Mouse (Mus musculus): ENCODE data around the gene Fadd. TPM values are rescaled to one million over a fixed set of nuclear protein-coding genes. Genes with fewer than 3 reads are reported as not detected.

Fadd gene
- total RNA-seq, 4 experiments from 2014 or later: 2.8 to 3.6 (median 3.3) TPM

GRCm38 (mm10) chr7:144581559-144582283, 542 bp downstream of the Fadd start:
- DNase-seq (ENCODE audit: low spot score in 2 of 2): peak; percentile 40 to 55

- peak in 1 of 2 experiments; percentile 48 for DNase-seq (ENCODE audit: low spot score in 2 of 2)
Measured at GRCm38 (mm10) chr7:144577876-144578275, 4.4 kb downstream of the Fadd start.

- no peak for DNase-seq (ENCODE audit: low spot score in 2 of 2)
Measured at GRCm38 (mm10) chr7:144572234-144572633, 10.0 kb downstream of the Fadd start.

GRCm38 (mm10) chr7:144571598-144571997, 10.7 kb downstream of the Fadd start:
- DNase-seq (ENCODE audit: low spot score in 2 of 2): no peak

GRCm38 (mm10) chr7:144569428-144569827, 12.8 kb downstream of the Fadd start:
- DNase-seq (ENCODE audit: low spot score in 2 of 2): no peak

- DNase-seq (ENCODE audit: low spot score in 2 of 2): no peak
Measured at GRCm38 (mm10) chr7:144568091-144568490, 14.2 kb downstream of the Fadd start.

GRCm38 (mm10) chr7:144566921-144567682, 15.2 kb downstream of the Fadd start:
- no peak for DNase-seq (ENCODE audit: low spot score in 2 of 2)

GRCm38 (mm10) chr7:144563456-144564155, 18.7 kb downstream of the Fadd start:
- DNase-seq (ENCODE audit: low spot score in 2 of 2): no peak

GRCm38 (mm10) chr7:144562016-144562415, 20.2 kb downstream of the Fadd start:
- DNase-seq (ENCODE audit: low spot score in 2 of 2): no peak

- no peak for DNase-seq (ENCODE audit: low spot score in 2 of 2)
Measured at GRCm38 (mm10) chr7:144560594-144560993, 21.7 kb downstream of the Fadd start.

- DNase-seq (ENCODE audit: low spot score in 2 of 2): no peak
Measured at GRCm38 (mm10) chr7:144558552-144558951, 23.7 kb downstream of the Fadd start.

GRCm38 (mm10) chr7:144554123-144554472, 28.2 kb downstream of the Fadd start:
- DNase-seq (ENCODE audit: low spot score in 2 of 2): no peak

GRCm38 (mm10) chr7:144553237-144554122, 28.8 kb downstream of the Fadd start, which contains the start of gene Ppfia1:
Ppfia1 (minus strand) TSS chr7:144553729.
- DNase-seq (ENCODE audit: low spot score in 2 of 2): peak; percentile 95 to 97

GRCm38 (mm10) chr7:144552274-144552673, 30.0 kb downstream of the Fadd start:
- DNase-seq (ENCODE audit: low spot score in 2 of 2): no peak

GRCm38 (mm10) chr7:144550811-144551210, 31.5 kb downstream of the Fadd start:
- no peak for DNase-seq (ENCODE audit: low spot score in 2 of 2)

- DNase-seq (ENCODE audit: low spot score in 2 of 2): no peak
Measured at GRCm38 (mm10) chr7:144549904-144550566, 32.2 kb downstream of the Fadd start.

- DNase-seq (ENCODE audit: low spot score in 2 of 2): no peak
Measured at GRCm38 (mm10) chr7:144545231-144545630, 37.0 kb downstream of the Fadd start.

GRCm38 (mm10) chr7:144541351-144541750, 40.9 kb downstream of the Fadd start:
- no peak for DNase-seq (ENCODE audit: low spot score in 2 of 2)

GRCm38 (mm10) chr7:144539146-144539545, 43.1 kb downstream of the Fadd start:
- DNase-seq (ENCODE audit: low spot score in 2 of 2): no peak

- DNase-seq (ENCODE audit: low spot score in 2 of 2): no peak
Measured at GRCm38 (mm10) chr7:144538030-144538644, 44.1 kb downstream of the Fadd start.
